Mouse (Mus musculus) spleen, adult 12 weeks (tissue): ENCODE data around the gene Hibch.
"Not testable (repeated sequence)": the region's sequence is repeated elsewhere in the genome, so short reads cannot be mapped to it uniquely, and the experiment has no call there.

ENCODE experiments used
- DNase-seq: peaks from one replicate; pipeline ENCODE4 v3.0.0; 2022; ENCODE audit warnings: low spot score

Gene Hibch

DNA sequence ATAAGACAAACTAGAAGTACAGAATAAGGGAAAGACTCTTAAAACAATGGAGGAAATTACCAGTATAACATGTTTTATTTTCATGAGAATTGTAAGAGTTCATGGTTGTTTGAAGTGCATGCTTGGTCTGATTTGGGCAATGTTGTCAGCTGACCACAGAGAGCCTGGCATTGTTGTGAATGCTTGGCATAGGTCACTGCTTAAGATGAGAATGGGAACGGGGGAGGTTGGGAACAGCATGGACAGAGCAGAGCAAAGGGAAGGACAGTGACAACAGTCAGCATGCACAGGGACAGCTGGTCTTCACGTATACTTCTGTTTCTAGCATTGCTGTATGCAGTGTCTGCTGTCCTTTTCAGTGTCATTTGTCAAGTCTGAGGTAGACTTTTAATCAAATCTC, 39.5 kb downstream of the Hibch start:
- DNase-seq: no peak

GRCm38 (mm10) chr1:52909783-52910182, 65.1 kb downstream of the Hibch start:
- no peak for DNase-seq

- no peak for DNase-seq
These were observed 71.9 kb downstream of the Hibch start for GRCm38 (mm10) chr1:52916655-52917054.

DNA sequence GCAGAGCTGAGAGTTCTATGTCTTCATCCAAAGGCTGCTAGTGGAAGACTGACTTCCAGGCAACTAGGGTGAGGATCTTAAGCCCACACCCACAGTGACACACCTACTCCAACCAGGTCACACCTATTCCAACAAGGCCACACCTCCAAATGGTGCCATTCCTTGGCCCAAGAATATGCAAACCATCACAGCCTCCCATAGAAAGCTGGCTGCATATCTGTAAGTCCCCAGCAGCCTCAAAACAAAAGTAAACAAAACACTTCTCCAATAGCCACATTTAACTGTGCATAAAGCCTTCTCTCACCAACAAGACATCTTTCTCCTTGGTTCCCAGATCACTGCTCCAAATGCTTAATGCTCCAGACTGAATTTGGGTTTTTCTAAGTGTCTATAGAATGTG, 74.2 kb downstream of the Hibch start:
- DNase-seq: not testable (repeated sequence)

DNA sequence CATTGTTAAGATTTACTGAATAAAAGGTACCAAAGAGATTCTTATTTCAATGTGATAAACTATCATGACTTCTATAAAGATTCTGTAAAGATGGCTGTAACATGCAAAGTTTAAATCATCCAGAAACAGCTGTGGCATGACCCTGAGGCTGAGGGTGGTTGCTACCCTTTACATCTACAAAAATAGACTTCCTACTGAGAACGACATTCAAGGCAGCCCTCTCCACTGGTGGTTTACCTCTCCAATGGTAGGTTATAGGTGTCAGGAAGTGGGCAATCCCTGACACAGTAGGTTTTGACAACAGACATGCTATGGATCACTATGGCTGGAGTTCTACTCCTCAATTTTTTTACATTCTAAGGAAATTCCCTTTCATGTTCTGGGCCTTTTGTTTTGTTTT, 79.8 kb downstream of the Hibch start:
- not testable (repeated sequence) for DNase-seq

GRCm38 (mm10) chr1:52934494-52934893, 89.8 kb downstream of the Hibch start:
- DNase-seq: no peak

DNA sequence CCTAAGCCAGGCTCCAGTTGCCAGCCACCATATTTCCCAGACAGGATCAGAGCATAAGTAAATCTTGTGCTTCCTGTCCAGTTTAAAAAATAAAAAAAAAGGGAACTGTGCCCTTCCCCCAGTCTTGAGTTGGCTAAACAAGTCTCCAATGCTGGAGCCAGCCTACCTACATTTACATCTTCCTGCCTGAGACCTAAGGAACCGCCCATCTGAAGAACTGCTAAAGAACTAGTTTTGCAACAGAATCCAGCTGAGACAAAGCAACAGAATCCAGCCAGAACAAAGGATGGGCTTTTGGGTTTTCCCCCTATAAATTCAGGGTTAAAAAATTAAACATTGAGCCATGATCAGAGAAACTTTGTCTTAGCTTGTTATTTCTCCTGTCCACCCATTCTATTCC, 94.3 kb downstream of the Hibch start:
- no peak for DNase-seq

DNA sequence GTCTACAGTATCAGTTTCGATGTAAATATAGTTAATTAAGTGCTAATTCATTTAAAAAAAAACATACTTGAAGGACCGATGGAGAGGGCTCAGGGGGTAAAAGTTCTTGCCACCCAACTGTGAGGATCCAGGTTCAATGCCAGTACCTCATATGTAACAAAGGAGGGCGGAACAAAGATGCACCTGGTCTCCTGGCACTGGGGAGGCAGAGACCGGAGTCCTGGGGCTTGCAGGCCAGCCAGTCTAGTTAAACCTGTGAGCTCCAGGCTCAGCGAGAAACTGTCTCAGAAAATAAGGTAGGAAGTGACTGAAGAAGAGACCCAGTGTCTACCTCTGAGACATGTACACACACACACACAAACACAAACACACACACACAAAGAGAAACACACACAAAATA, 103.2 kb downstream of the Hibch start:
- no peak for DNase-seq

DNA sequence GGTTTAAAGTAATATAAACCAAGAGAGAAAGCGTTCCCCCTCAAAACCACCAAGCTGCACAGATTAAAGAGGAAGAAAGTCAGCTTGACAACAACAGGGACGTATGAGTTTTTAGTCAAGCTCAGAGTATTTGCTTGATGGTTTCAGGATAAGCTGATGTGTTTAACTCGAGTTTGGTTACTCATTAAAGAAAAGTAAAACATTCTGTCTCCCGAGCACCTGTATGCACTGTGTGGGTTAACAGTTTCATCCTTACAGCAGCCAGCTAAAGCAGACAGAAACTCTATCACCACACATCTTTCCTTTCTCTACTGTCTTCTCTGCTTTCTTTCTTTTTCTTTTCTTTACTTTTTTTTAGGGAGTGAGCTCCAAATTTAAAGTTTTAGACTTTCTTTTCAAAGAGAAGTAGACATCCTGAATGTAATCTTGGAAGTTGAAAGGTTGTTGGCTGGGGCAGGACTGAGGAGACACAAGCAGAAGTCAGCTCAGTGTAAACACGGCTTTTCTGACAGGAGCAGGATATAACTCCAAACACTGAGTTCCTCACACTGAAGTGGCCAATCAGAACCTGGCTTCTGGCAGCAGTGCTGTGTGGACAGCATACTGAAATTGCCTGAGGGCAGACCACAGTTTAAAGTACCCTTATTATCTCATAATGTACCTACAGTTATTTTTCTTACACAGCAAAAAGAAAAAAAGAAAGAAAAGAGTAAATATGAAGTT, 106.6 kb downstream of the Hibch start:
- no peak for DNase-seq

DNA sequence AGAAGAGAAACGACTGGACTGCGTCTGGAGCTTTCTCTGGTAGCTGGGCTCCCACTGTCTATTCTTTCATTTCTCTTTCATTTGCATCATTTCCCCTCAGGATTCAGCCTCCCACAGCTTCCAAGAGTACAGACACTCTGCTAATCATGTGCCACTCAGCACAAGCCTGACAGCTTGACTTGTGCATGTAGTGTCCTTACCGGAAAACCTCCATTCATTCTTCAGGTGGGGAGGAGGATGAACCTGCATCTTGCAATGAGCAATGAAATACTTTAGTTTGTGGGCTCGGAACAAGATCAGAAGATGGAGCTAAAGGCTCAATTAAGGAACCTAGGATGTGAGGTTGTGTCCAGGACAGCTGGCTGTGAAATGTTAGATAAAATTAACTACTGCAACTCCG, 107.4 kb downstream of the Hibch start:
- no peak for DNase-seq

GRCm38 (mm10) chr1:52952551-52953397, 108.0 kb downstream of the Hibch start:
- DNase-seq: no peak

GRCm38 (mm10) chr1:52953548-52953947, 108.8 kb downstream of the Hibch start:
- no peak for DNase-seq

- DNase-seq: no peak
These were observed 109.7 kb downstream of the Hibch start for GRCm38 (mm10) chr1:52954456-52954855.

DNA sequence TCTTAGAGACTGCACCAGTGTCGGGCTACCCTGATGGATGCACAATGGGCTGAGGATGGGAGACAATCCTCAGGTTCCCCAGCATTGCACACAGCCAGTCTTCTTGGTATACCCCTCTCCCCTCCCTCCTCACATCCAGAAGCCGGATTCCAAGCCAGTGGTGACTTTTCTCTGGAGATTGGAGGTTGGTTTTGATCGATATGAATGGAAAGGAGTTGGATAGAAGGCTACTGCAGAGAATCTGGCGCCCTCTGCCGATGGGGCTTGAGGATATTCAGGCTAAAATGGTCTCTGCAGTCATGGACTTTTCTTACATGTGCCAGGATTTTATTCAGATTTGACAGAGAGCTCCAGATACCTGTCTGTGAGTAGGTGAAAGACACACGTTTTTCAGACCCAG, 110.4 kb downstream of the Hibch start:
- DNase-seq: no peak

DNA sequence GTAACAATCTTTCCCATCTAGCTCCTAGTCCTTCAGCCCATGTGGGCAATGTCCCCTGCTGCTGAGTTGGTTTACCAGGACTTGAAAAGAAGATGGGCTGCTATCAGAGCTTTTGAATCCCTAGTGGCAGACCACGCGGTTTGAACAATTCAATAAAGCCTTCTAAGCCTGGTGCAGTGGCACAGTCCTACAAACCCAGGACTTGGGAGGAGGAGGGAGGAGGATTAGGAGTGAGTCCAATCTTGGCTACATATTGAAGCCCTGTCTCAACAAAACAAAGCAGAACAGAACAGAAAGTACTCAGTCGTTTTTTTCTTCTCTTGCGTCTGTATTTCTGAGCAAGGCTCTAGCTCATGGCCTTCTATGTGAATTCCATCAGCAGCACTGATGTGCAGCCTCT, 112.0 kb downstream of the Hibch start:
- no peak for DNase-seq

DNA sequence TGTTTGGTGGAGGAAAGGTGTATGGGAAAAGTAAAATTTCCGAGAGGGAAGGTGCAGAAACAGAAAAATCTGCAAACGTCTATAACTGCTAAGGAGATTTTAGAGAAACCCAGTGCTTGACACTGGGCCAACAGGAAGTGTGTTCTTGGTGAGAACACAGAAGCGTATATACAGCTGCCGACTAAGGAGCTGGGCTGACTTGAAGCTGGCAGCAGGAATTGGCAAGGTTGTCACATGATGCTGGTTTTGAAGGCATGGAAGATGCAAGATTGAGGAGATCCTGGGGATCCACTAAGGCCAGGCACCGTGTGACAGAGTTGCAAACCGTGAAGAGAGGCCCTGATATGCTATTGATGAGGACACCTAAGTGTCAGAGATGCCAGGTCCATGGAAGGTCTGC, 115.5 kb downstream of the Hibch start:
- DNase-seq: no peak

DNA sequence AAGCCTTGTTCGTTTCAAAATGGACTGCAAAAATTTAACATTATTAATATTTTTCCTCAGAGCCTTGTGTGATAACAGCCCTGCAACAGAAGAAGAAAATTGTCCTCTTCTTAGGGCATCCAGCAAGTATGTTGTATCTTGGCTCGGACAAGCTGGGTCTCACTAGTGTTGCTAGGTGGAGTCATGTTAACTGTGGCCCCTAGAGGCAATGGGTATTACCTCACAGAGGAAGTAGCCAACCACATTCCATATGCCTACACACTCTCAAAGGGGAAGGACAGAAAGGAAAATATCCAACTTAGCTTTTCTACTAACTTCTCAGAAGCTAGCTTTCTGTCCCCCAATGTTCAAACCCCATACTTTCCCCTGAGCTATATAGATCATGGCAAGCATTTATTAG, 118.4 kb downstream of the Hibch start:
- DNase-seq: no peak

GRCm38 (mm10) chr1:52964581-52964980, 119.9 kb downstream of the Hibch start:
- no peak for DNase-seq
